Mouse (Mus musculus) ES-Bruce4 (cell line): Measurements from ENCODE around the gene 1810010D01Rik. TPM values are rescaled to one million over a fixed set of nuclear protein-coding genes. Genes with fewer than 3 reads are reported as not detected.

Experiments used
- H3K27ac ChIP-seq: 2 replicates; pipeline ENCODE4 v1.5.1; 2012; ENCODE audit warnings: low read length, inconsistent platforms; ENCODE audit not compliant: insufficient read depth
- H3K27me3 ChIP-seq: 2 replicates; pipeline ENCODE4 v1.6.1; 2012; ENCODE audit warnings: mild to moderate bottlenecking, low read length, inconsistent platforms; ENCODE audit not compliant: control insufficient read depth, poor library complexity, insufficient read depth, severe bottlenecking
- H3K36me3 ChIP-seq: 2 replicates; pipeline ENCODE4 v1.6.1; 2012; ENCODE audit warnings: inconsistent platforms, mild to moderate bottlenecking, low read length, moderate library complexity; ENCODE audit not compliant: control insufficient read depth, poor library complexity, insufficient read depth, severe bottlenecking
- H3K4me1 ChIP-seq: one replicate; pipeline ENCODE4 v1.8.1; 2011; ENCODE audit warnings: low read length; ENCODE audit not compliant: control insufficient read depth, insufficient read depth
- H3K4me3 ChIP-seq: 2 replicates; pipeline ENCODE4 v1.5.1; 2011; ENCODE audit warnings: low read depth, mild to moderate bottlenecking, low read length
- H3K9ac ChIP-seq: 2 replicates; pipeline ENCODE4 v1.6.1; 2012; ENCODE audit warnings: low read depth, mild to moderate bottlenecking, inconsistent platforms; ENCODE audit not compliant: poor library complexity, severe bottlenecking
- H3K9me3 ChIP-seq: replicated peaks from 2 replicates; pipeline ENCODE4 v1.6.1; 2012; ENCODE audit warnings: mild to moderate bottlenecking, low read length, inconsistent platforms; ENCODE audit not compliant: control insufficient read depth, poor library complexity, insufficient read depth, severe bottlenecking
- CTCF ChIP-seq: IDR thresholded peaks from one replicate; pipeline ENCODE4 v1.8.1; 2011; ENCODE audit warnings: low read depth, low read length
- EP300 ChIP-seq: IDR thresholded peaks from 2 replicates; pipeline ENCODE4 v1.6.1; 2011; ENCODE audit warnings: low read depth, low read length; ENCODE audit not compliant: insufficient read depth
- POLR2A ChIP-seq: IDR thresholded peaks from one replicate; pipeline ENCODE4 v1.8.1; 2011; ENCODE audit warnings: low read length; ENCODE audit not compliant: insufficient read depth
- polyA plus RNA-seq: library from polyadenylated mRNA; stranded (reverse); fragments of >200 nt; gene quantifications from 2 replicates; pipeline ENCODE4 v1.2.4, GENCODE M21; 2011; ENCODE audit warnings: low read depth; ENCODE audit not compliant: missing spikeins, insufficient read depth, insufficient read length

1810010D01Rik gene
- polyA plus RNA-seq, 1 experiment = 0.91 TPM

DNA sequence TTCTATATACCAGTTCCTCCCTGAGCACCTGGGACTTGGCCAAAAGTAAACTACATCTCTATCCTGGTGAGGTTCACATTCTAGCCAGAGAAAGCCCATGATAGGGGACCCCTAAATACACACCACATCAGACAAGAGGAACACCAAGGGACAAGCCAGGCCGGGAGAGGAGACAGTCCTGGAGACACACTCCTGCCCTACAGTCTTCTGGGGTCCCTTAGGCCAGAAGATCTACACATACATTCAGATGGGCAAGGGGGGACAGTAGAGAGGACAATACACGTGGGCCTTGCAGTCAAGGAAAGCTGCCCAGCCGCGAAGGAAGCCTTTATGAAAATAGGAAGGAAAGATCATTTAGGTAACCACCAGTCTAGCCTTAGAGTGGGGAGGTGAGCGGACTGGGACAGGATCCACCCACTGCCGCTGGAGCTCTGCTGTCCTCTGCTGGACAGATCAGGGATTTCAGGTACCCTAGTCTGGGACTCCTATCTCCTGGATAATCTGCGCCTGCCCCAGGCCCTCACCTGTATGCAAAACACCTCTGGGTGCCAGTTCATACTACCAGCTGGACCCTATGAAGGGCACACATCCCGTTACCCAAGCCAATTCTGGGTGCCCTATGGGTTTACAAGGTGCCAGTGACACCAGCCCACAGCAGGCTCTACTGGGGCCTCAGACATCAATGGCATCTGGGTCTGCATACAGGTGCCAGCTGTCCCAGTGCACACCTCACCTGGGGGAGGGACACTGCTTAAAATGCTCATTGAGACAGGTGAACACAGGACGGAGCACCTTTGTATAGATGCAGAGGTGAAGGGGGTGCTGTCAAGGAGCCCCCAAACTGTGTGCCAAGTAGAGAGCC lies 35.2 kb upstream of the 1810010D01Rik start:
- H3K27ac ChIP-seq = no peak overlapping the region

DNA sequence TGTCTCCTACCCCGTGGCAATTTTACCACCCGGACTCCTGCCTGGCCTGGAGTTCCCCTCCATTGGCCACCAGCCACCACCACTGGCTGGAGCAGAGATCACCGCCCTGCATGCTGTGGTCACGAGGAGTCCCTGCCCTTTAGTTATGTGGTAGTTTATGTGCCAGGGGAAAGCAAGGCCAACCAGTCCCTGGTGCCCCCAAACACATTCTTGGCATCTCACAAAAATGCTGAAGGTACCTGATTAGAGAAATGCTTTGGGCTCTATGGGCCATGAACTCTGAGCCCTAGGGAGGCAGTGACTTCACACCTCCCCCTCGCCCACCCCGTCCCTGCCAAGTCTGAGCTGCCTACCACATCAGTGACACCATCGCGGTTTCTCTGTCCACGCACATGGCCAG lies 34.1 kb upstream of the 1810010D01Rik start:
- no peak for TF ChIP-seq CTCF
- TF ChIP-seq POLR2A = no peak
- no peak for TF ChIP-seq EP300
- no peak overlapping the region for H3K9ac ChIP-seq
- no peaks in the 10 kb centered on the region for H3K4me1 ChIP-seq
- H3K4me3 ChIP-seq = no peak overlapping the region
- no peaks in the 10 kb centered on the region for H3K36me3 ChIP-seq
- H3K27ac ChIP-seq = no peak overlapping the region
- H3K9me3 ChIP-seq = no peaks in the 10 kb centered on the region
- no peaks in the 10 kb centered on the region for H3K27me3 ChIP-seq

More for the DNA sequence above, 35.2 kb upstream of the 1810010D01Rik start:
- Histone ChIP-seq H3K36me3 (no peaks in the 10 kb centered on the region), H3K4me3 (no peak overlapping the region), H3K27me3 (no peaks in the 10 kb centered on the region), H3K9ac (no peak overlapping the region), H3K4me1 (no peaks in the 10 kb centered on the region), H3K9me3 (no peaks in the 10 kb centered on the region)
- TF ChIP-seq POLR2A = no peak
- 0 out of 2 replicates have a peak, but pooled peaks have one; percentile 30 for TF ChIP-seq EP300
- TF ChIP-seq CTCF = peak; percentile 97

DNA sequence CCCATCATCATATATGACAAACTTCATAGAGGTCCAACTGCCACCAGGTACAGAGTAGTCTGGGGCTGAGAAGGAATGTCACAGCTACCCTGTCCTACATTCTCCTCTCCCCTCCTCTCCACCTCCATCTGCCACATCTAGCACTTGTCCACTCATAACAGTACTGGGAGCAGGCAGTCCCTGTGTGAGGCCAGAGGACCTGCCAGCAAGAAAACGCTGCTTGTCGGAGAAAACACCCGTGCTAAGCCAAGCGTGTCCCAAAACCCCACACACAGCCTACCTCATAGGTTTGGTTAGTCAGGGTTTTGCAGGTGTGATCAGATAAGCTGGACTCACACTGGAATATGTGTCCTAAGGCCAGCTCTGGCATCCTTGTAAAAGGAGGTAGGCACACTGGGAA lies 33.0 kb upstream of the 1810010D01Rik start:
- no peak overlapping the region for H3K4me3 ChIP-seq
- H3K9me3 ChIP-seq = no peaks in the 10 kb centered on the region
- H3K9ac ChIP-seq = no peak overlapping the region
- no peaks in the 10 kb centered on the region for H3K4me1 ChIP-seq
- no peaks in the 10 kb centered on the region for H3K27me3 ChIP-seq
- no peaks in the 10 kb centered on the region for H3K36me3 ChIP-seq
- TF ChIP-seq EP300 = no peak
- no peak for TF ChIP-seq CTCF
- TF ChIP-seq POLR2A = no peak
- no peak overlapping the region for H3K27ac ChIP-seq

DNA sequence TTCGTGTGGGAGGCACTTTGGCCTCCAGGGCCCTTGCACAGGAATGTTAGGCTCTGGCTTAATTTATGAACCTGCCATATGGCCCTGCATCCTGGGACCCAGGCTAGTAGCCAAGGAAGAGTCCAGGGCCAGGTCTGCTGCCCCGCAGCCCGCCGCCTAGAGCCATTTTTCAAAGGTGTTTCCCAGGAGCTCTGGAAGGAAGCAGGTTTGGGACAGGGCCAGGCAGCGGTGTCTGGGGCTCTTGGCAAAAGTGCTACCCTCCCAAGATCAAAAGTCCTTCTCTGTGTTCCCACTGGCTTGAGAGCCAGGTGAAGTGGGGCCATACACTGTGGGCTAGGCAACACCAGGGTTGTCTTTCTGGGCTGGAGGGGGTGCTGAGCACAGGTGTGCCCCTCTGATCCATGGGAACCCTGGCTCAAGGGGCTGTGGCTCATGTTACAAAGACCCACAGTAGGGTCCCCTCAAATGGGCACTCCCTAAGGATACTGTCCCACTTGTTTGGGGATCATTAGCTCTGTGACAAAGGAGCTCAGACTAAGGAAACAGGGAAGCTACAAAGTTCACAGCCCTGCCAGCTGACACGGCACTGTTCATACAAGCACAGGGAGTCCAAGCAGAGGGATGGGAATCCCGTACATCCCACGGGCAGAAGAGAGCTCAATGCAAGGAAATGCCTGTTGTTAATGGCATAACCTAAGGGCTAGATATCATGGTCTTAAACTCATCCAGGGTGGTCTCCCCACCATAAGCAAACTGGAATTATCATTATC lies 32.0 kb upstream of the 1810010D01Rik start:
- Histone ChIP-seq H3K4me3 (no peak overlapping the region), H3K9me3 (no peaks in the 10 kb centered on the region), H3K27me3 (no peaks in the 10 kb centered on the region), H3K9ac (no peak overlapping the region), H3K4me1 (no peaks in the 10 kb centered on the region), H3K27ac (no peak overlapping the region), H3K36me3 (no peaks in the 10 kb centered on the region)
- TF ChIP-seq EP300 = no peak
- no peak for TF ChIP-seq CTCF
- TF ChIP-seq POLR2A = no peak

DNA sequence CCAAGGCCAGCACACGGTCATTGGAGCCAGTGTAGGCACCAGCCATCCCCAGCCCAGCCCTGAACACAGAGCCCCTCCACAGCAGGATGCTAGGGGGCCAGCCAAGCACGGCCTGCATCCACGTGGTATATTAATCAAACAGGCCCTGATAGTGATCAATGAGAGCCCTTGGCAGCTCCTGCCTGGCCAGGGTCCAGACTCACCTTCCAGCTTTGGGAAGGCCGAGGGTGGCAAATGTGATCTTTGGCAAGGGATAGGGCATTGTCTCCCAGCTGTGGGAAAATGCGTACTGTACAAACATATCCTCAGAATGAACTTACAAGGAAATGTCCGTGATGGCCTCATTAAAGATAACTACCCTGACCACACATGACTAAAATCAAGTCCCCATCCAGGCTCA lies 31.2 kb upstream of the 1810010D01Rik start:
- no peaks in the 10 kb centered on the region for H3K4me1 ChIP-seq
- H3K36me3 ChIP-seq = no peaks in the 10 kb centered on the region
- H3K27me3 ChIP-seq = no peaks in the 10 kb centered on the region
- no peak overlapping the region for H3K27ac ChIP-seq
- no peaks in the 10 kb centered on the region for H3K9me3 ChIP-seq
- no peak overlapping the region for H3K4me3 ChIP-seq
- H3K9ac ChIP-seq = no peak overlapping the region
- TF ChIP-seq CTCF = no peak
